Mouse (Mus musculus) stomach, postnatal 0 days (tissue): ENCODE measurements at regions not wholly inside any gene's neighbourhood (a gene's known extent, or its start where the extent isn't known, plus 50 kb on each side); places are given as distances from the start of the nearest gene placed in this dataset.

Experiments
- ATAC-seq: fragments of 200-750 bp; cut with Nextera tagmentation; 2 replicates; pipeline ENCODE4 v1.8.0; 2017; ENCODE audit not compliant: low FRiP score, low TSS enrichment
- DNase-seq: peaks from one replicate; pipeline ENCODE4 v3.0.0-alpha.2; 2016; ENCODE audit warnings: low spot score
- H3K27ac ChIP-seq: fragments of 300-500 bp; sonication (generic); replicated peaks from 2 replicates; pipeline ENCODE4 v1.5.1; 2014; ENCODE audit warnings: mild to moderate bottlenecking, control low read depth
- H3K27me3 ChIP-seq: fragments of 300-500 bp; sonication (generic); 2 replicates; pipeline ENCODE4 v1.6.1; 2014; ENCODE audit warnings: low read length; ENCODE audit not compliant: control insufficient read depth, insufficient read depth
- H3K36me3 ChIP-seq: fragments of 300-500 bp; sonication (generic); 2 replicates; pipeline ENCODE4 v1.6.1; 2014; ENCODE audit warnings: low read length, mixed read lengths; ENCODE audit not compliant: control insufficient read depth, insufficient read depth
- H3K4me1 ChIP-seq: fragments of 300-500 bp; sonication (generic); replicated peaks from 2 replicates; pipeline ENCODE4 v1.6.1; 2014; ENCODE audit warnings: antibody characterized with exemption; ENCODE audit not compliant: control insufficient read depth, insufficient read depth
- H3K4me2 ChIP-seq: fragments of 300-500 bp; sonication (generic); replicated peaks from 2 replicates; pipeline ENCODE4 v1.6.1; 2014; ENCODE audit warnings: low read depth, mild to moderate bottlenecking, control low read depth, moderate library complexity
- H3K4me3 ChIP-seq: fragments of 300-500 bp; sonication (generic); 2 replicates; pipeline ENCODE4 v1.5.1; 2014; ENCODE audit warnings: low read depth, low read length, control low read depth
- H3K9ac ChIP-seq: fragments of 300-500 bp; sonication (generic); 2 replicates; pipeline ENCODE4 v1.6.1; 2014; ENCODE audit warnings: mild to moderate bottlenecking, low read length, control low read depth, mixed read lengths
- H3K9me3 ChIP-seq: fragments of 300-500 bp; sonication (generic); 2 replicates; pipeline ENCODE4 v1.6.1; 2016; ENCODE audit warnings: low read length; ENCODE audit not compliant: control insufficient read depth
- CTCF ChIP-seq: IDR thresholded peaks from 2 replicates; pipeline ENCODE4 v1.5.1; 2016; ENCODE audit warnings: antibody characterized with exemption, low read depth, mild to moderate bottlenecking, moderate library complexity
- EP300 ChIP-seq: optimal IDR thresholded peaks from 2 replicates; pipeline ENCODE3; 2016; ENCODE audit warnings: antibody characterized with exemption
- WGBS: fragments of 180-500 bp; shearing (Covaris S2); extraction: QIAGEN DNeasy Blood & Tissue Kit; methylation state at CpG from one replicate; pipeline ENCODE4 v1.1.7; 2014; 5-methylcytosine and 5-hydroxymethylcytosine counted together

GRCm38 (mm10) chr17:83958706-83959105 is 110.9 kb upstream of the Haao start:
- Histone ChIP-seq H3K9ac (no peak overlapping the region), H3K9me3 (no peaks in the 10 kb centered on the region), H3K4me1 (peaks cover 29% of the 10 kb centered on the region), H3K27me3 (no peaks in the 10 kb centered on the region), H3K27ac (peak overlapping the region; percentile 74), H3K4me3 (no peak overlapping the region), H3K36me3 (no peaks in the 10 kb centered on the region), H3K4me2 (no peak overlapping the region; the same call in 1 of the 2 replicates)
- TF ChIP-seq CTCF (peak; percentile 0; the same call in 1 of the 2 replicates), EP300 (no peak)
- WGBS = 60% methylated on average over 3 of the region's 3 CpGs
- DNase-seq (peak; percentile 84), ATAC-seq (peak; percentile 87)

DNA sequence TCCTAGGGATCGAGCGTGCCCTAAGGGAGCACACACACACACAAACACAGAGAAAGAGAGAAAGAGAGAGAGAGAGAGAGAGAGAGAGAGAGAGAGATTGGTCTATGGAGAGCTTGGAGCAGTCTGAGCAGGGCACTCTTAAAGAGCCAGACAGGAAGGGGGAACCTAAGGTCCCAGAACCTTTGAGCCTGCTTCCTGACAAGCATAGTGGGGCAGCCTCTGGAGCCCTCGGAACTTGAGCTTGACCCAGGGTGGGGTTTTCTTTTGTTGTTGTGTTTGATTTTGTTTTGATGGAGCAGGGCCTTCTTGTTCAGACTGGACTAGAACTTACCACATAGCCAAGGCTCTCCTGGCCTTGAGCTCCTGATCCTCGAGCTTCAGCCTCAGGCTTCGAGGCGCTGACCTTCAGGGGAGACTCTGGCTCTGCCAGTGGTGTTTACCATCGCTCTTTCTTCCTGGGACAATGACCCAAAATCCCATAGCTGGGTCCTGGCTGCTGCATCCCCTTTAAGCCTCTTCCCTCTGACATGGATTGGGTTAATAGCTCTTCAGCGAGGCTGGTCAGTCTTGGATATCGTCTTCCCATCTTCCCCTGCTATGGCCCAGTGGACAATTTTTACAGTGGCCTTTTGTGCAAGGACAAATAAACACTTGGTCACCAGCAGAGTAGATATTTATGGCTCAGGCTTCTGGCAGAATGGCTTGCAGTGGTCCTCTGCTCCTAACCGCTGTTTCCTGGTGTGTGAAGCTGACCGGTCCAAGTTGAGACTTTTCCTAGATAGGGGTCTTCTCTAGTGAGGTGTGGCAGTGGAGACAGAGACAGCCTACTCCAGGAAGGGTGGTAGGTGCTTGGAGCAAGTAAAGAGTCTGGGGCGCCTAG is 110.1 kb upstream of the Haao start:
- TF ChIP-seq EP300 (no peak), CTCF (no peak)
- DNase-seq = peak; percentile 19

GRCm38 (mm10) chr17:83956821-83957565 is 109.2 kb upstream of the Haao start:
- 50% methylated on average over 12 of the region's 12 CpGs for WGBS
- H3K9ac ChIP-seq = no peak overlapping the region; the same call in 1 of the 2 replicates
- DNase-seq = no peak
- peak overlapping the region; percentile 93 for H3K27ac ChIP-seq
- no peak for ATAC-seq
- no peak for TF ChIP-seq CTCF
- TF ChIP-seq EP300 = no peak
- H3K36me3 ChIP-seq = no peaks in the 10 kb centered on the region
- no peak overlapping the region for H3K4me2 ChIP-seq
- peaks cover 22% of the 10 kb centered on the region for H3K4me1 ChIP-seq
- H3K27me3 ChIP-seq = no peaks in the 10 kb centered on the region
- no peak overlapping the region for H3K4me3 ChIP-seq
- H3K9me3 ChIP-seq = no peaks in the 10 kb centered on the region

More for the DNA sequence above, 110.1 kb upstream of the Haao start:
- Histone ChIP-seq H3K4me1 (peaks cover 27% of the 10 kb centered on the region), H3K27me3 (no peaks in the 10 kb centered on the region), H3K9ac (no peak overlapping the region), H3K4me3 (no peak overlapping the region), H3K36me3 (no peaks in the 10 kb centered on the region), H3K27ac (peak overlapping the region; percentile 74), H3K9me3 (no peaks in the 10 kb centered on the region), H3K4me2 (no peak overlapping the region)
- 56% methylated on average over 10 of the region's 12 CpGs for WGBS
- ATAC-seq = no peak

GRCm38 (mm10) chr17:83955978-83956377 is 108.2 kb upstream of the Haao start:
- H3K4me2 ChIP-seq = no peak overlapping the region
- peak overlapping the region; percentile 93 for H3K27ac ChIP-seq
- H3K4me1 ChIP-seq = peaks cover 22% of the 10 kb centered on the region
- TF ChIP-seq EP300 (no peak), CTCF (no peak)
- 34% methylated on average over 5 of the region's 5 CpGs for WGBS
- DNase-seq = peak; percentile 90
- H3K9ac ChIP-seq = peak overlapping the region; percentile 18; the same call in 1 of the 2 replicates
- no peaks in the 10 kb centered on the region for H3K36me3 ChIP-seq
- H3K9me3 ChIP-seq = no peaks in the 10 kb centered on the region
- peak; percentile 67 for ATAC-seq
- H3K4me3 ChIP-seq = no peak overlapping the region
- no peaks in the 10 kb centered on the region for H3K27me3 ChIP-seq

DNA sequence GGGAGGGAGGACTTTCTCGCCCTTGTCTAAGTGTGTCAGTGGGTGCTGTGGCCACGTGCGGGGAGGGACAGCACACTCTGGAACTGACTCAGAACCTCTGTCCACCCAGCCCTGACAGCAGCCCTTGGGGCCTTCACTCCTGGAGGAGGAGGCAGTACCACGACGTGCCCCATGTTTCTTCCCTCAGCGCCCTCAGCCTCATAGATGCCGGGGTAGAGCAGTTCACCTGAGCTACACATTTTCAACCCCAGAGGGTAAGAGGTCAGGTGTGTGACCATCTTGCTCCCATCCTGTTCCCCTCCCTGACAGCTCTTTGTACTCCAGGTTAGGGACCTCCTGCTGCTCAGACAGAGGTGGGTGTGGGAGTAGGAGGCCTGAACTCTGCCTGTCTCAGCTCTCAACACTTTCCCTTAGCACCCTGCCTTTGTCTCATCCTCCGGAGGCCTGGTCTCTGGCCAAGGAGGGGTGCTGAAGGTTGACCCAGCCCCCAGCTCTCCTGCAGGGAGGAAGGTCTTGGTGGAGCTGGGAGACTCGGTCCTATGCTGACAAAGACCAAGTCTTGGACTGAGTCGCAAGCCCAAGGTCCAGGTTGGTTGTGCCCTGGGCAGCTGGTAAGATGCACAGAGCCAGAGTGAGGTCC is 107.4 kb upstream of the Haao start:
- TF ChIP-seq CTCF = no peak
- TF ChIP-seq EP300 = no peak
- DNase-seq (peak; percentile 38), ATAC-seq (no peak)
- Histone ChIP-seq H3K4me2 (no peak overlapping the region), H3K9ac (peak overlapping the region; percentile 45; the same call in 1 of the 2 replicates), H3K4me1 (peaks cover 20% of the 10 kb centered on the region), H3K4me3 (no peak overlapping the region), H3K27me3 (no peaks in the 10 kb centered on the region), H3K9me3 (no peaks in the 10 kb centered on the region), H3K36me3 (no peaks in the 10 kb centered on the region), H3K27ac (peak overlapping the region; percentile 93)
- whole genome bisulfite sequencing = 59% methylated on average over 10 of the region's 10 CpGs
